ENCODE assay signal across 10 mouse cellular contexts in genomic region chr7:112720989-112721337, GRCm38 (mm10). TPM values are rescaled to one million over a fixed set of nuclear protein-coding genes. Genes with fewer than 3 reads are reported as not detected.
DNase-seq lines count a peak whose midpoint lies in the region; ATAC-seq lines count a peak whose summit lies in the region.
"Had no signal": no experiment of that assay in that cellular context is flagged by ENCODE, and none has a peak within 500 bp of the region (broad histone marks: within the 10 kb centered on the region; RNA-seq: fewer than 3 reads in every experiment).

No protein-coding gene starts in this region.

- peaks cover 86% of the 10 kb centered on the region for H3K4me1 ChIP-seq in heart, embryonic 15.5 days (replicated peaks)
- peaks cover 39% of the 10 kb centered on the region for H3K4me1 ChIP-seq in embryonic facial prominence, embryonic 13.5 days
- H3K4me1 ChIP-seq in hindbrain, embryonic 14.5 days (replicated peaks; ENCODE audit: control insufficient read depth, insufficient read depth, low read length): peaks cover 40% of the 10 kb centered on the region
- peaks cover 27% of the 10 kb centered on the region for H3K4me1 ChIP-seq in midbrain, embryonic 15.5 days

- no peaks in the 10 kb centered on the region for H3K36me3 ChIP-seq in heart, embryonic 15.5 days
- H3K36me3 ChIP-seq in embryonic facial prominence, embryonic 13.5 days: no peaks in the 10 kb centered on the region
- no peaks in the 10 kb centered on the region for H3K36me3 ChIP-seq in hindbrain, embryonic 14.5 days (replicated peaks; ENCODE audit: control insufficient read depth, insufficient read depth)
- H3K36me3 ChIP-seq in midbrain, embryonic 15.5 days (replicated peaks): no peaks in the 10 kb centered on the region

- peak overlapping the region; percentile 58 for H3K4me2 ChIP-seq in heart, embryonic 15.5 days
- H3K4me2 ChIP-seq in embryonic facial prominence, embryonic 13.5 days: peak overlapping the region; percentile 54
- peak overlapping the region; percentile 52 for H3K4me2 ChIP-seq in hindbrain, embryonic 14.5 days (replicated peaks)
- peak overlapping the region; percentile 47 for H3K4me2 ChIP-seq in midbrain, embryonic 15.5 days

- no peak overlapping the region; the same call in 1 of the 2 replicates for H3K4me3 ChIP-seq in heart, embryonic 15.5 days
- H3K4me3 ChIP-seq in embryonic facial prominence, embryonic 13.5 days: 0 out of 2 replicates have a peak overlapping the region, but pooled peaks have one; percentile 12
- no peak overlapping the region for H3K4me3 ChIP-seq in hindbrain, embryonic 14.5 days (replicated peaks; ENCODE audit: low read length)
- peak overlapping the region; percentile 23 for H3K4me3 ChIP-seq in midbrain, embryonic 15.5 days

- WGBS in heart, embryonic 15.5 days: 8% methylated on average over 4 of the region's 4 CpGs
- 21% methylated on average over 4 of the region's 4 CpGs for WGBS in embryonic facial prominence, embryonic 13.5 days
- 19% methylated on average over 4 of the region's 4 CpGs for WGBS in hindbrain, embryonic 14.5 days
- WGBS in midbrain, embryonic 15.5 days: 19% methylated on average over 4 of the region's 4 CpGs

- H3K27ac ChIP-seq in heart, embryonic 15.5 days: peak overlapping the region; percentile 83
- peak overlapping the region; percentile 71 for H3K27ac ChIP-seq in embryonic facial prominence, embryonic 13.5 days
- peak overlapping the region; percentile 52 for H3K27ac ChIP-seq in hindbrain, embryonic 14.5 days
- peak overlapping the region; percentile 68 for H3K27ac ChIP-seq in midbrain, embryonic 15.5 days

- H3K9ac ChIP-seq in heart, embryonic 15.5 days: peak overlapping the region; percentile 30
- peak overlapping the region; percentile 52; the same call in 1 of the 2 replicates for H3K9ac ChIP-seq in embryonic facial prominence, embryonic 13.5 days
- H3K9ac ChIP-seq in hindbrain, embryonic 14.5 days: peak overlapping the region; percentile 48
- 0 out of 2 replicates have a peak overlapping the region, but pooled peaks have one; percentile 22 for H3K9ac ChIP-seq in midbrain, embryonic 15.5 days

- no peaks in the 10 kb centered on the region for H3K27me3 ChIP-seq in heart, embryonic 15.5 days
- no peaks in the 10 kb centered on the region for H3K27me3 ChIP-seq in embryonic facial prominence, embryonic 13.5 days
- H3K27me3 ChIP-seq in hindbrain, embryonic 14.5 days (ENCODE audit: control insufficient read depth, insufficient read depth, low read length): no peaks in the 10 kb centered on the region
- no peaks in the 10 kb centered on the region for H3K27me3 ChIP-seq in midbrain, embryonic 15.5 days (replicated peaks)
- H3K27me3 ChIP-seq: CH12.LX had no signal

- no peak for ATAC-seq in heart, embryonic 15.5 days (replicated peaks; ENCODE audit: insufficient number of reproducible peaks, insufficient read depth, low FRiP score, low read depth)
- ATAC-seq in embryonic facial prominence, embryonic 13.5 days (ENCODE audit: insufficient number of reproducible peaks, insufficient read depth, low FRiP score, low TSS enrichment, low read depth): no peak
- 0 out of 2 replicates have a peak, but pooled peaks have one; percentile 23 for ATAC-seq in hindbrain, embryonic 14.5 days (ENCODE audit: low FRiP score)
- 0 out of 2 replicates have a peak, but pooled peaks have one; percentile 22 for ATAC-seq in midbrain, embryonic 15.5 days (replicated peaks)
- ATAC-seq in inflammation-experienced regulatory T-cells, adult 6 months: no peak

- H3K9me3 ChIP-seq in heart, embryonic 15.5 days (replicated peaks): no peaks in the 10 kb centered on the region
- no peaks in the 10 kb centered on the region for H3K9me3 ChIP-seq in embryonic facial prominence, embryonic 13.5 days
- H3K9me3 ChIP-seq in hindbrain, embryonic 14.5 days (ENCODE audit: control insufficient read depth, low read length): no peaks in the 10 kb centered on the region
- no peaks in the 10 kb centered on the region for H3K9me3 ChIP-seq in midbrain, embryonic 15.5 days

- no peak for DNase-seq in heart, adult 8-10 months (ENCODE audit: low spot score)
- no peak for DNase-seq in hindbrain, embryonic 14.5 days (ENCODE audit: low spot score)
- no peak for DNase-seq in urinary bladder, postnatal 36 days (ENCODE audit: low spot score in 2 of 2)
- no peak for DNase-seq in adrenal gland, adult 2 months

RNA-seq across cellular contexts. Expression of gene Tead1, which starts 41.8 kb away (rescaled TPM):
- 27.5 and 32.3 TPM in 2 replicates for polyA plus RNA-seq in heart, embryonic 15.5 days (2015; fragmentation: Nextera tagmentation; extraction: Ambion mirVana)
- 100 to 1,000 TPM; 166 to 191 (median 175) TPM for total RNA-seq in heart, adult 8-10 months (2022)
- 44.5 and 44.9 TPM in 2 replicates for polyA plus RNA-seq in embryonic facial prominence, embryonic 13.5 days (2015; fragmentation: Nextera tagmentation; extraction: Ambion mirVana)
- polyA plus RNA-seq in hindbrain, embryonic 14.5 days (2014; fragmentation: Nextera tagmentation; extraction: Ambion mirVana): 6.5 and 16.0 TPM in 2 replicates
- 13.4 and 15.0 TPM in 2 replicates for polyA plus RNA-seq in midbrain, embryonic 15.5 days (2015; fragmentation: Nextera tagmentation; extraction: Ambion mirVana)
- 100 to 1,000 TPM in 1 of 2 experiments, 10 to 100 TPM in 1; 57.7 to 106 TPM for total RNA-seq in adrenal gland, adult 2 months (2021)
- polyA plus RNA-seq in adrenal gland, adult 2 months (2012; rRNA removed): 10.9 and 18.6 TPM in 2 replicates
- polyA plus RNA-seq in inflammation-experienced regulatory T-cells, adult 6 months (2017; shearing (Covaris generic)): under 1 TPM in 2 of 3 experiments, not detected in 1; 0.36 to 0.39 TPM
- total RNA-seq: CH12.LX; monocyte, adult 5-6 weeks had no signal

Comparison
In these comparisons a context has a peak if more than half of its experiments do, and no peak if none do; other contexts are left out.
1. ATAC-seq: peak in hindbrain, embryonic 14.5 days (single experiment) and midbrain, embryonic 15.5 days (single experiment); none in heart, embryonic 15.5 days (single experiment), embryonic facial prominence, embryonic 13.5 days (single experiment) and inflammation-experienced regulatory T-cells, adult 6 months (single experiment).
2. H3K4me3 ChIP-seq: peak in embryonic facial prominence, embryonic 13.5 days (single experiment) and midbrain, embryonic 15.5 days (single experiment); none in heart, embryonic 15.5 days (single experiment) and hindbrain, embryonic 14.5 days (single experiment).
3. Peak in every context shown above with its lines, with median percentiles within 50 percentile points of each other: H3K27ac ChIP-seq, H3K4me2 ChIP-seq and H3K9ac ChIP-seq.